Mouse (Mus musculus) heart, adult 8-10 months (tissue): ENCODE results near the gene Fam120a. TPM values are rescaled to one million over a fixed set of nuclear protein-coding genes. Genes with fewer than 3 reads are reported as not detected.

Experiments
- DNase-seq: peaks from one replicate; pipeline ENCODE4 v3.0.0; 2022; ENCODE audit warnings: low spot score
- total RNA-seq, 4 experiments: library from RNA; stranded (reverse); gene quantifications; 2 replicates each; pipeline ENCODE4 v1.2.4; 2022

The Fam120a gene
- total RNA-seq, result 100 to 1,000 TPM in 3 of 4 experiments, 10 to 100 TPM in 1; 97.4 to 114 (median 105) TPM

GRCm38 (mm10) chr13:48967956-48968749, at the start of gene Fam120a:
Gene Fam120a, minus strand, starts transcription at chr13:48968017.
- DNase-seq, result peak; percentile 71

- no peak for DNase-seq
Measured at GRCm38 (mm10) chr13:49017375-49017774, 49.6 kb upstream of the Fam120a start.

GRCm38 (mm10) chr13:49016311-49016761, 48.5 kb upstream of the Fam120a start:
- peak; percentile 29 for DNase-seq

- no peak for DNase-seq
Measured at GRCm38 (mm10) chr13:49015366-49016306, 47.8 kb upstream of the Fam120a start.

- DNase-seq, result no peak
Measured at GRCm38 (mm10) chr13:49013206-49013794, 45.5 kb upstream of the Fam120a start.

GRCm38 (mm10) chr13:49001691-49002090, 33.9 kb upstream of the Fam120a start:
- DNase-seq, result no peak

GRCm38 (mm10) chr13:48998591-48998990, 30.8 kb upstream of the Fam120a start:
- DNase-seq, result peak; percentile 73

- no peak for DNase-seq
Measured at GRCm38 (mm10) chr13:48996731-48997130, 28.9 kb upstream of the Fam120a start.

- DNase-seq, result no peak
Measured at GRCm38 (mm10) chr13:48994903-48995302, 27.1 kb upstream of the Fam120a start.

- DNase-seq, result no peak
Measured at GRCm38 (mm10) chr13:48992914-48993313, 25.1 kb upstream of the Fam120a start.

- no peak for DNase-seq
Measured at GRCm38 (mm10) chr13:48990138-48990537, 22.3 kb upstream of the Fam120a start.

GRCm38 (mm10) chr13:48982482-48983098, 14.8 kb upstream of the Fam120a start:
- DNase-seq, result no peak

GRCm38 (mm10) chr13:48979069-48979468, 11.3 kb upstream of the Fam120a start:
- DNase-seq, result no peak

- DNase-seq, result peak; percentile 48
Measured at GRCm38 (mm10) chr13:48977858-48978257, 10.0 kb upstream of the Fam120a start.

- no peak for DNase-seq
Measured at GRCm38 (mm10) chr13:48974699-48975098, 6.9 kb upstream of the Fam120a start.

GRCm38 (mm10) chr13:48974266-48974665, 6.4 kb upstream of the Fam120a start:
- DNase-seq, result no peak

- DNase-seq, result no peak
Measured at GRCm38 (mm10) chr13:48973231-48973630, 5.4 kb upstream of the Fam120a start.

GRCm38 (mm10) chr13:48971033-48971432, 3.2 kb upstream of the Fam120a start:
- no peak for DNase-seq

- no peak for DNase-seq
Measured at GRCm38 (mm10) chr13:48970566-48970965, 2.7 kb upstream of the Fam120a start.

- no peak for DNase-seq
Measured at GRCm38 (mm10) chr13:48968750-48969088, 902 bp upstream of the Fam120a start.
